Mouse (Mus musculus): Measurements from ENCODE around the gene Myl3.

The Myl3 gene

GRCm38 (mm10) chr9:110743456-110744323, 2.0 kb downstream of the Myl3 start:
- TF ChIP-seq GATA4 (IDR thresholded peaks at IDR 0.05; ENCODE audit: insufficient replicate concordance, low read length): no peak

- TF ChIP-seq GATA4 (IDR thresholded peaks at IDR 0.05; ENCODE audit: insufficient replicate concordance, low read length): no peak
These were observed 4.1 kb downstream of the Myl3 start for GRCm38 (mm10) chr9:110745752-110746151.

GRCm38 (mm10) chr9:110746238-110746637, 4.6 kb downstream of the Myl3 start:
- TF ChIP-seq GATA4 (IDR thresholded peaks at IDR 0.05; ENCODE audit: insufficient replicate concordance, low read length): no peak

GRCm38 (mm10) chr9:110746961-110747360, 5.3 kb downstream of the Myl3 start, which contains the start of gene Pth1r:
TSS of gene Pth1r (minus strand) at chr9:110747145.
- no peak for TF ChIP-seq GATA4 (IDR thresholded peaks at IDR 0.05; ENCODE audit: insufficient replicate concordance, low read length)

- no peak for TF ChIP-seq GATA4 (IDR thresholded peaks at IDR 0.05; ENCODE audit: insufficient replicate concordance, low read length)
These were observed 6.8 kb downstream of the Myl3 start for GRCm38 (mm10) chr9:110748451-110748850.

- TF ChIP-seq GATA4 (IDR thresholded peaks at IDR 0.05; ENCODE audit: insufficient replicate concordance, low read length): no peak
These were observed 8.9 kb downstream of the Myl3 start for GRCm38 (mm10) chr9:110750404-110751187.

- no peak for TF ChIP-seq GATA4 (IDR thresholded peaks at IDR 0.05; ENCODE audit: insufficient replicate concordance, low read length)
These were observed 9.8 kb downstream of the Myl3 start for GRCm38 (mm10) chr9:110751412-110751811.

GRCm38 (mm10) chr9:110752917-110753435, 11.3 kb downstream of the Myl3 start:
- no peak for TF ChIP-seq GATA4 (IDR thresholded peaks at IDR 0.05; ENCODE audit: insufficient replicate concordance, low read length)

- TF ChIP-seq GATA4 (IDR thresholded peaks at IDR 0.05; ENCODE audit: insufficient replicate concordance, low read length): peak; percentile 60; the same call in 1 of the 2 replicates
These were observed 12.1 kb downstream of the Myl3 start for GRCm38 (mm10) chr9:110753773-110754172.

- no peak for TF ChIP-seq GATA4 (IDR thresholded peaks at IDR 0.05; ENCODE audit: insufficient replicate concordance, low read length)
These were observed 16.2 kb downstream of the Myl3 start for GRCm38 (mm10) chr9:110757816-110758215.

GRCm38 (mm10) chr9:110758605-110759004, 16.9 kb downstream of the Myl3 start:
- no peak for TF ChIP-seq GATA4 (IDR thresholded peaks at IDR 0.05; ENCODE audit: insufficient replicate concordance, low read length)

- no peak for TF ChIP-seq GATA4 (IDR thresholded peaks at IDR 0.05; ENCODE audit: insufficient replicate concordance, low read length)
These were observed 17.6 kb downstream of the Myl3 start for GRCm38 (mm10) chr9:110759265-110759664.

GRCm38 (mm10) chr9:110760886-110761285, 19.2 kb downstream of the Myl3 start:
- no peak for TF ChIP-seq GATA4 (IDR thresholded peaks at IDR 0.05; ENCODE audit: insufficient replicate concordance, low read length)

GRCm38 (mm10) chr9:110762763-110763162, 21.1 kb downstream of the Myl3 start:
- TF ChIP-seq GATA4 (IDR thresholded peaks at IDR 0.05; ENCODE audit: insufficient replicate concordance, low read length): no peak

GRCm38 (mm10) chr9:110763405-110763804, 21.7 kb downstream of the Myl3 start:
- TF ChIP-seq GATA4 (IDR thresholded peaks at IDR 0.05; ENCODE audit: insufficient replicate concordance, low read length): no peak

GRCm38 (mm10) chr9:110772336-110772735, 30.7 kb downstream of the Myl3 start:
- TF ChIP-seq GATA4 (IDR thresholded peaks at IDR 0.05; ENCODE audit: insufficient replicate concordance, low read length): no peak
